Mouse (Mus musculus): ENCODE measurements around the gene Dab1. TPM values are rescaled to one million over a fixed set of nuclear protein-coding genes. Genes with fewer than 3 reads are reported as not detected.
A peak's percentile ranks its signal among the peaks of the same experiment; 100 is the strongest.

The Dab1 gene
- polyA plus RNA-seq, 1 experiment from 2014 or later: 69.6 TPM

DNA sequence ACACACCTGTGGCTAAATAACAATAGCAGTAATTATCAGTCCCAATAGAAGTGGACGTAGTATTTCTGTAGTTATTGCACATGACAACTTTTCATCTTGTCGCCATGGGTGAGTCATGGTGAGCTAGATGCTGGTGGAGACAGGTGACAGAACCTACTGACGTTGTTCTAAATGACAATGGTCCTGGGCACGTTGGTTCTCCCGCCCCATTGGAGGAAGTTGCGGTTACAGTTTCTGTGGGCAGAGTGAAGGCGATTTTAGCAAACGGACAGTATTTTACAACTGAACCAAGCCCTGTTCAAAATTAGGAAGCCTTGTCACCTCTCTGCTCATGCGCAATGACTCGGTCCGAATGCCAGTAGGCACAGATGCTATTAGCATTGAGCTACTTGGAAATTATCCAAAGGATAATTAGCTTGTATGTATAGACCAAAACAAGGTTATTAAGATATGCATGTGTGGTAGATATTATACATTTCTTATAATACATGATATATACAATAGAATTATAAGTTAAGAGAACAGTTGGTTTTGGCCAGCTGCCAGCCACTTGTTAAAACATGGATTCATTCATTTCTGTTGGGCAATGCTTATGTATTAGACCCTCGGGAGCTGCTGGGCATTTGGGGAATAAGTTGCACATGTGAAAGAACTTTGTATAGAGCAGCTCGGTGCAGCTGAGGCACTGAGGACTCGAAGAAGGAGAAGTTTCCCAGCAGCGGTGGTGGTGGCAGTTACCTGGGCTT, 1093.4 kb downstream of the Dab1 start:
- no peak for ATAC-seq (ENCODE audit: low FRiP score)
- Histone ChIP-seq H3K27me3 (peaks cover 5% of the 10 kb centered on the region; the same call in 1 of the 2 replicates), H3K4me2 (no peak overlapping the region), H3K4me1 (replicated peaks) (peaks cover 32% of the 10 kb centered on the region), H3K36me3 (no peaks in the 10 kb centered on the region), H3K27ac (no peak overlapping the region), H3K9ac (no peak overlapping the region), H3K4me3 (no peak overlapping the region), H3K9me3 (no peaks in the 10 kb centered on the region)
- WGBS: 82% methylated on average over 15 of the region's 15 CpGs

DNA sequence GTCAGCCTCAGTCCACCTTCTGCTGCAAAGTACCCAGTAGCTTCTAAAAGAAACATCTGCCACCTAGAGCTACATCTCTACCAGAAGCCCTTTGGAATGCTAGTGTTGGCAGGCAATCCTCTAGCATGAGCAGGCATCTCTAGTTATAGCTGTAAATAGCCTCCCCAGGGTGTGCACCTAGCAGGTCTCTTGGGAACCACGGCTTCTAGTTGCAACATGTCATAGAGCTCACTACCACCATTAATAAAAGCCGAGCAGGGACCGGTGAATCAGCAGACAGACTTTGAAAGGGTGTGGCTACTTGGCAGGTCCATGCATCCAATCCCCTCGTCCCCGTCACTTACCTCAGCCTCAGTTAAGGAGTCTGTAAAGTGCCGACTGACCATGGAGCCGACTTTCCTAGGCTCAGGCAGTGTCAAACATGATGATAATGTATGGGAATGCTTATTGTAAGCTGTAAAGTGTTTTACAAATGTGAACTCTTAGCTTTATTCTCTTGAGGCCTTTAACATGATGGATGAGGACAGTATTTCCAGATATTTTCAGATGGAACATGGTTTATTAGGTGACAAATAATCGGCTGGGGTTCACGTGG, 1095.9 kb downstream of the Dab1 start:
- no peaks in the 10 kb centered on the region for H3K9me3 ChIP-seq
- H3K36me3 ChIP-seq: no peaks in the 10 kb centered on the region
- WGBS: 83% methylated on average over 9 of the region's 9 CpGs
- no peak for ATAC-seq (ENCODE audit: low FRiP score)
- H3K27ac ChIP-seq: no peak overlapping the region
- H3K4me2 ChIP-seq: no peak overlapping the region
- no peak overlapping the region for H3K9ac ChIP-seq
- peaks cover 48% of the 10 kb centered on the region for H3K4me1 ChIP-seq (replicated peaks)
- H3K4me3 ChIP-seq: no peak overlapping the region
- no peaks in the 10 kb centered on the region for H3K27me3 ChIP-seq

DNA sequence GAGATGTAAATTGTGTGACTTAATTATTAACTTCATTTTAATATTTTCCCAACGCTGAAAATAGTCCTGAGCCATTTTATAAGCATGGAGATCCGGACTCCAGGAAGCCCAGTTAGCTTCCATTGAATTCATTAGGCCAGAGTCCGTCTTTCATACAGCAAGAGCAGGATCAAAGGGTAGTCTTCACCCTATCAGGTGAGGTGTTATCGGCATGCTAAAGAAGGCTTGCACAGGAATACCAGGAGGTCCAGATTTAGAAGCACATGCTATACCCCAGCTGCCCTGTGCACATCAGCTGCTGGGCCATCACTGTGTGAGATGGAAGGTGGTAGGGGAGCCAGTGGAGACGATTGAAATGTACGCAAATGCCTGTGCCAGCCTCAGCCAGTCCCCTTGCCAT, 1096.7 kb downstream of the Dab1 start:
- Histone ChIP-seq H3K36me3 (no peaks in the 10 kb centered on the region), H3K4me2 (no peak overlapping the region), H3K27me3 (no peaks in the 10 kb centered on the region), H3K4me3 (no peak overlapping the region), H3K9ac (no peak overlapping the region), H3K4me1 (replicated peaks) (peaks cover 48% of the 10 kb centered on the region), H3K9me3 (no peaks in the 10 kb centered on the region), H3K27ac (no peak overlapping the region)
- WGBS: 83% methylated on average over 6 of the region's 6 CpGs
- no peak for ATAC-seq (ENCODE audit: low FRiP score)

DNA sequence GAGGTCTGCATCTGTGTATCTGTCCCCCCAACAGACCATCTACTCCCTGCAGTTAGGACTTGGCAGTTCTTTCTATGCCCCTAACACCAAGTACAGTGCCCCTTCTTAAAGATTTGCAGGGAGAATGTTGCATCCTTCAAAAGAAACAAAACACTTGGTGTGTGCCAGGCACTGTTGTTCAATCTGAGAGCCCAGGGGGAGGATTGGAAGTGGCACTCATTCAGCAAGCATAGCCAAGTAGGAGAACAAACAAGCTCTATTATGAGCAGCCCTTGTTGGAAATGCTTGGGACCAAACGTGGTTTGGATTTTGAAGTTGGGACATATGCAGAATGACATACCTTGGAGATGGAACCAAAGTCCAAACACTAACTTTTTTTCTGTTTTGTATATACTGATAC, 1097.3 kb downstream of the Dab1 start:
- Histone ChIP-seq H3K27me3 (no peaks in the 10 kb centered on the region), H3K4me1 (replicated peaks) (peaks cover 48% of the 10 kb centered on the region), H3K4me3 (no peak overlapping the region), H3K9ac (no peak overlapping the region), H3K36me3 (no peaks in the 10 kb centered on the region), H3K9me3 (no peaks in the 10 kb centered on the region), H3K4me2 (no peak overlapping the region), H3K27ac (no peak overlapping the region)
- ATAC-seq (ENCODE audit: low FRiP score): no peak
- 76% methylated on average over 1 of the region's 1 CpGs for WGBS

DNA sequence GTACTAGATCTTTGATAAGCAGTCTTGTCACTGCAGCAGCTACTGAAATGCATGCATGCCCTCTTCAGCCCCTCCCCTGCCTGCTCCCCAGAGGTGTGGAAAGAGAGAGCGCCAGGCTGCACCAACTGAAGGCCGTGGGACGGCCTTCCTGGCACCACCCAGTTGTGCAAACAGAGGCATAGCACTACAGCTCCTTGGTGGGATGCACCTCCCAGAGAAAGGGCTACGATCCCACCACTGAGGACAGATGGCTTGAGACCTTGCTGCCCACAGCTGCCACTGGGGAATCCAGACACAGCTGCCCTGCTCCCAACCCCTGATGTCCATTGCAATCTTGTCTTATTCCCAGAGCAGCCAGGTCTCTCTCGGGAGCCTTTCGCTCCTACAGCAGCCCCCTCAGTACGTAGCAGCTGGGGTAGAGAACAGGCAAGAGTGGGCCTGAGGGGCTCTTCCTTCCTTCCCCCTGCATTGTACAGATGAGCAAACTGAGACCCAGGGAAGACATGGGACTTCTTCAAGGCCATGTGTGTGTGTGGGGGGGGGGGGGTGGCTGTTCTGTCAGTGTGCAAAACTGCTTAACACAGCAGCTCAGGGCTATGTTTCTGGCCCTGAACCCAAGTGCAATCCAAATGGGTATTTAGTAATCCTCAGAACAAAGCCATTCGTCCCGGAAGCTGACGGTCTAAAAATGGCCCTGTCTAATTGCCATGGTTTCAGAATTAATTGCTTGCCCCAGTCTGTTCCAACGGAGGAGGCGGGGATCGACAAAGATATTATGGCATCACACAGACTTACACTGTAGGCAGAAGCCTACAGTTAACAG, 1100.0 kb downstream of the Dab1 start:
- peak; percentile 65 for ATAC-seq (ENCODE audit: low FRiP score)
- Histone ChIP-seq H3K4me2 (no peak overlapping the region), H3K9me3 (no peaks in the 10 kb centered on the region), H3K27ac (peak overlapping the region; percentile 69), H3K27me3 (no peaks in the 10 kb centered on the region), H3K4me3 (no peak overlapping the region), H3K36me3 (no peaks in the 10 kb centered on the region), H3K4me1 (replicated peaks) (peaks cover 52% of the 10 kb centered on the region), H3K9ac (no peak overlapping the region)
- 28% methylated on average over 13 of the region's 13 CpGs for WGBS

DNA sequence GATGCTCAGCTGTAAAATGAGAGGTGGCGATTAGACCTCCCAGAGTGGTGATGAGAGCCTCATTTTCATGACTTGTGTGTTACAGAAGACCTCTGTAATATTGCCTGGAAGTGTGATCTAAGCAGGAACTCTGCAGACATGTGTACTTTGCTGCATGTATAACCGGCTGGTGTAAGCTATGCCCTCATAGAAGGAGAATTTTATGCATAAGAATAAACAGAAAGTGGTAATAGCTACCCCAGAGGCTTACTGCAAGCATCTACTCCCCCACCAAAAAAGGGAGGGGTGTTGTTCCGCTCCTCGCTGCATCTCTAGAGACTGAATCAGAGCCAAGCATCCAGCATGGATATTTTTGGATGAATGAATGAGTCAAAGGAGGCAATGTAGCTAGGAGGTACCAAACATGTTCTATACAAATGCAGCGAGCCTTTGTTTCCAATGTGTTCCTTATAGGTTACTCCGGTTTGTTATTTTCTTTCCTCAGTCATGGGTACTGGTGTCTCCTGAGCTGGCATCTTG, 1104.4 kb downstream of the Dab1 start:
- Histone ChIP-seq H3K27ac (no peak overlapping the region), H3K4me2 (no peak overlapping the region), H3K36me3 (peaks cover 5% of the 10 kb centered on the region; the same call in 1 of the 2 replicates), H3K4me3 (no peak overlapping the region), H3K9me3 (no peaks in the 10 kb centered on the region), H3K9ac (no peak overlapping the region), H3K27me3 (no peaks in the 10 kb centered on the region), H3K4me1 (replicated peaks) (peaks cover 36% of the 10 kb centered on the region)
- 72% methylated on average over 6 of the region's 6 CpGs for WGBS
- no peak for ATAC-seq (ENCODE audit: low FRiP score)

DNA sequence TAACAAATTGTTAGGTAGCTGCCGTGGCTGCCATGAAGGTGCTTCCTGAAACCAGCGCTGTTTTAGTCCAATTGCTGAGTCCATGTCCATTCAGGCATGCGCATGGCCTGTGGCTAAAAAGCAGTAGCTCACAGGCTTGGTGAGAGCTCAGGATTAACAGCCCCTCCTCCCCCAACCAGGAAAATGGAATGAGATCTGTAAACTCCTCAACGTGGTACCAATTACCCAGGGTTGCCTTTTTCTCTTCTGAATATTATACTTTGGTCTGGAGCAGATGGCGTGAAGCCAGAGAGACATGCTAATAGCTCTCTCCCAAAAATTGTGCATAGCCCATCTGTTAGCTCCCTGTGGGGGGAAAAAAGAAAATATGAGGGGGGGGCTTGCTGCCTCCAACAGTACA, 1105.1 kb downstream of the Dab1 start:
- WGBS: 52% methylated on average over 5 of the region's 5 CpGs
- H3K27me3 ChIP-seq: no peaks in the 10 kb centered on the region
- H3K4me3 ChIP-seq: no peak overlapping the region
- no peak for ATAC-seq (ENCODE audit: low FRiP score)
- H3K27ac ChIP-seq: no peak overlapping the region
- no peak overlapping the region for H3K9ac ChIP-seq
- H3K4me1 ChIP-seq (replicated peaks): peaks cover 29% of the 10 kb centered on the region
- no peak overlapping the region for H3K4me2 ChIP-seq
- H3K9me3 ChIP-seq: no peaks in the 10 kb centered on the region
- H3K36me3 ChIP-seq: peaks cover 5% of the 10 kb centered on the region; the same call in 1 of the 2 replicates

DNA sequence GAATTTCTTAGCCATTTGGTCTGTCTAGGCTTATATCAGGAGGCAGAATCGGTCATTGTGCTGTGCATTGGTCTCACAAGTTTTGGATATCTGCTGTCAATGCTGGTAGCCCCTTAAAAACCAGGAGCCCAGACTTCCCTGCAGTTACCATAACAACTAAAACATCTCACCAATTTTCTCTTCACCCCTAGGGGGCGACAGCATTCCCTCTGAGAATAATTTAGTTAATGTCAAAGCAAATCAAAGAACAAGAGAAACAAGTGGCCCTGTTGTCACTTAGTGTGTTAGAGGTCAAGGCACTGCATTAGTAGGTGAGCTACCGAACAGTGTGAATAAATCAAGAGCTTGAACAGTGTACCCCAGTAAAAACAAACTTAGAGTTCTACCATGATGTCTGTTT, 1106.5 kb downstream of the Dab1 start:
- Histone ChIP-seq H3K9me3 (no peaks in the 10 kb centered on the region), H3K27me3 (no peaks in the 10 kb centered on the region), H3K4me2 (no peak overlapping the region), H3K36me3 (peaks cover 5% of the 10 kb centered on the region; the same call in 1 of the 2 replicates), H3K4me3 (no peak overlapping the region), H3K27ac (no peak overlapping the region), H3K9ac (no peak overlapping the region), H3K4me1 (replicated peaks) (peaks cover 16% of the 10 kb centered on the region)
- no peak for ATAC-seq (ENCODE audit: low FRiP score)
- WGBS: 46% methylated on average over 3 of the region's 3 CpGs

DNA sequence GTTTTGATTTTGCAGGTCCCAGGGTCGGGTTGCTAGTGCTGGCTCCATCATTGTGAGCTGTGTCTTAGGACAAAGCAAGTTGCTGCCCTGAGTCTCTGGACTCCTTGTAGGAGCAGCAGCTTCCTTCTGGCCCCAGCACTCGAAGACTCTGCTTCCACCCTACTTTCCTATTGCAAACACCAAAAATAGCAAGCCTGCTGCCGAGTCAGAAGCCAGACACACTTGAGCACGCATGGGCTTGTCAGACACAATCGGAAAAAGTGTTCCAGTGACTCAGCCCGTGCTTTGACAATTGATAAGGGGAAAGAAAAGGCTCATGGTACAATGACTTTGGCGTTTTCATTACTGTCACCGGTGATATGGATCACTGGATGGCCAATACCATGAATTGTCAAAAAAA, 1110.0 kb downstream of the Dab1 start:
- H3K9ac ChIP-seq: no peak overlapping the region
- peaks cover 8% of the 10 kb centered on the region for H3K36me3 ChIP-seq
- H3K4me3 ChIP-seq: no peak overlapping the region
- H3K4me2 ChIP-seq: no peak overlapping the region
- H3K27ac ChIP-seq: no peak overlapping the region
- WGBS: 70% methylated on average over 8 of the region's 8 CpGs
- H3K9me3 ChIP-seq: no peaks in the 10 kb centered on the region
- H3K4me1 ChIP-seq (replicated peaks): peaks cover 5% of the 10 kb centered on the region; the same call in 1 of the 2 replicates
- H3K27me3 ChIP-seq: no peaks in the 10 kb centered on the region
- ATAC-seq (ENCODE audit: low FRiP score): no peak

DNA sequence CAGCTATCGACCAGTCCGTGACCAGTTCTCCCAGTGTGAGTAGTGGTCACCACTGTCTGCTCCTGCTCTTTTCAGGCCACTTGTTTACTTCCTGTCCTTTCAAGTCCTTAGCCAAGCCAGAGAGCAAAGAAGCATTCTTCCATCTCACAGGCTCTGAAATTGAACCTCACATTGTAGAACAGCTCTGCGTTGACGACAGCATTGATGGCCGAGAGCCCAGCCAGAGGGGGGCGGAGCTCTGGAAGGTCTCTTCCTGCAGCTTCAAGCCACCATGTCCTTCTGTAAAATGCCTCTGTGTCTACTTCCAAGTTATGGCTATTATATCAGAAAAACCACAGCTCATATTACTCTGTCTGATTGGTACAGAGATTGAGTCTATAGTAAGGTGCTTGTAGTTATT, 1127.3 kb downstream of the Dab1 start:
- Histone ChIP-seq H3K27ac (no peak overlapping the region), H3K4me3 (no peak overlapping the region), H3K9me3 (no peaks in the 10 kb centered on the region), H3K9ac (no peak overlapping the region), H3K36me3 (peaks cover 5% of the 10 kb centered on the region; the same call in 1 of the 2 replicates), H3K4me2 (no peak overlapping the region), H3K27me3 (no peaks in the 10 kb centered on the region), H3K4me1 (replicated peaks) (no peaks in the 10 kb centered on the region)
- ATAC-seq (ENCODE audit: low FRiP score): no peak
- WGBS: 86% methylated on average over 6 of the region's 6 CpGs

DNA sequence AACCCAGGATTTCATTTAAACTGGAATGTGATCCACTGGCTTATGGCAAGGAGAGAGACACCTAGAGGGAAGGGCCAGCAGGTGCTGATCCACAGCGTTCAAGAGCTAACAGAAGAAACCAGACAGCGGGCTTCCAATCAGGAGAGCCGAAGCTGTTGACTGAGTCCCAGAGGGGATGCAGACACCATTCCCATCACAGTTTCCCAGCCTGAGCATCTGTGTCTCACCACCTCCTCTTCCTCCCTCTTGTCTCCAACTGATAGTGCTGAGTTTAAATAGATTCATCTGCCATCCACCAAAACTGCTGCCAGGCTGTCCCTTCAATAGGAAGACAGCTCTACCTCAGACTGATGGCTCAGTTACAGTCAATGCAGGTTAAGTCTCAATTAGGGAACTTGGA, 1134.9 kb downstream of the Dab1 start:
- Histone ChIP-seq H3K4me3 (no peak overlapping the region), H3K36me3 (no peaks in the 10 kb centered on the region), H3K4me2 (no peak overlapping the region), H3K27me3 (no peaks in the 10 kb centered on the region), H3K9me3 (no peaks in the 10 kb centered on the region), H3K4me1 (replicated peaks) (0 out of 2 replicates have a peak, but pooled peaks cover 4% of the 10 kb centered on the region), H3K27ac (no peak overlapping the region), H3K9ac (no peak overlapping the region)
- ATAC-seq (ENCODE audit: low FRiP score): no peak
- 75% methylated on average over 3 of the region's 3 CpGs for WGBS
